Mouse (Mus musculus): Measurements from ENCODE around the gene Arfgap1.

- no peak for TF ChIP-seq POLR2A (IDR thresholded peaks at IDR 0.05; ENCODE audit: low read depth, low read length)
- no peak for TF ChIP-seq CTCF (IDR thresholded peaks at IDR 0.05; ENCODE audit: extremely low read depth, insufficient read length, insufficient replicate concordance, low read depth, low read length)
These were observed 21.4 kb downstream of the Arfgap1 start for GRCm38 (mm10) chr2:180988347-180988913.

Measured in small intestine, adult 2 months (tissue).